Mouse (Mus musculus) intestine, embryonic 14.5 days (tissue): ENCODE data around the gene Gm28372. TPM values are rescaled to one million over a fixed set of nuclear protein-coding genes. Genes with fewer than 3 reads are reported as not detected.
A peak's percentile ranks its signal among the peaks of the same experiment; 100 is the strongest.

Experiments used
- ATAC-seq: fragments of 200-750 bp; cut with Nextera tagmentation; replicated peaks from 2 replicates; pipeline ENCODE4 v1.8.0; 2017; ENCODE audit warnings: low read depth, moderate number of reproducible peaks, moderate TSS enrichment, moderate library complexity; ENCODE audit not compliant: low FRiP score, low TSS enrichment
- DNase-seq: peaks from one replicate; pipeline ENCODE4 v3.0.0-alpha.2; 2018; ENCODE audit warnings: low spot score
- H3K27ac ChIP-seq: fragments of 300-500 bp; sonication (generic); 2 replicates; pipeline ENCODE4 v1.5.1; 2014; ENCODE audit warnings: low read depth, mild to moderate bottlenecking, control low read depth
- H3K27me3 ChIP-seq: fragments of 300-500 bp; sonication (generic); replicated peaks from 2 replicates; pipeline ENCODE4 v1.6.1; 2014; ENCODE audit warnings: low read length, control low read depth; ENCODE audit not compliant: control insufficient read depth, insufficient read depth
- H3K36me3 ChIP-seq: fragments of 300-500 bp; sonication (generic); 2 replicates; pipeline ENCODE4 v1.6.1; 2014; ENCODE audit warnings: low read length, control low read depth; ENCODE audit not compliant: control insufficient read depth, insufficient read depth
- H3K4me1 ChIP-seq: fragments of 300-500 bp; sonication (generic); replicated peaks from 2 replicates; pipeline ENCODE4 v1.6.1; 2014; ENCODE audit warnings: low read length, control low read depth, mixed read lengths; ENCODE audit not compliant: control insufficient read depth, insufficient read depth
- H3K4me2 ChIP-seq: fragments of 300-500 bp; sonication (generic); 2 replicates; pipeline ENCODE4 v1.6.1; 2014; ENCODE audit warnings: low read length
- H3K4me3 ChIP-seq: fragments of 300-500 bp; sonication (generic); 2 replicates; pipeline ENCODE4 v1.5.1; 2014; ENCODE audit warnings: low read depth, low read length, control low read depth, mixed read lengths
- H3K9ac ChIP-seq: fragments of 300-500 bp; sonication (generic); 2 replicates; pipeline ENCODE4 v1.6.1; 2014; ENCODE audit warnings: mild to moderate bottlenecking, low read length
- H3K9me3 ChIP-seq: fragments of 300-500 bp; sonication (generic); 2 replicates; pipeline ENCODE4 v1.6.1; 2016; ENCODE audit warnings: low read length, control low read depth; ENCODE audit not compliant: control insufficient read depth
- WGBS: fragments of 180-500 bp; shearing (Covaris S2); extraction: QIAGEN DNeasy Blood & Tissue Kit; methylation state at CpG from one replicate; pipeline ENCODE4 v1.1.7; 2014; 5-methylcytosine and 5-hydroxymethylcytosine counted together
- polyA plus RNA-seq: library from polyadenylated mRNA; unstranded; fragments of >200 nt; fragmentation: Nextera tagmentation; extraction: Ambion mirVana; gene quantifications from 2 replicates; pipeline ENCODE4 v1.2.1, GENCODE M21; 2014

Gene Gm28372
- polyA plus RNA-seq, 1 experiment from 2014 or later = not detected

DNA sequence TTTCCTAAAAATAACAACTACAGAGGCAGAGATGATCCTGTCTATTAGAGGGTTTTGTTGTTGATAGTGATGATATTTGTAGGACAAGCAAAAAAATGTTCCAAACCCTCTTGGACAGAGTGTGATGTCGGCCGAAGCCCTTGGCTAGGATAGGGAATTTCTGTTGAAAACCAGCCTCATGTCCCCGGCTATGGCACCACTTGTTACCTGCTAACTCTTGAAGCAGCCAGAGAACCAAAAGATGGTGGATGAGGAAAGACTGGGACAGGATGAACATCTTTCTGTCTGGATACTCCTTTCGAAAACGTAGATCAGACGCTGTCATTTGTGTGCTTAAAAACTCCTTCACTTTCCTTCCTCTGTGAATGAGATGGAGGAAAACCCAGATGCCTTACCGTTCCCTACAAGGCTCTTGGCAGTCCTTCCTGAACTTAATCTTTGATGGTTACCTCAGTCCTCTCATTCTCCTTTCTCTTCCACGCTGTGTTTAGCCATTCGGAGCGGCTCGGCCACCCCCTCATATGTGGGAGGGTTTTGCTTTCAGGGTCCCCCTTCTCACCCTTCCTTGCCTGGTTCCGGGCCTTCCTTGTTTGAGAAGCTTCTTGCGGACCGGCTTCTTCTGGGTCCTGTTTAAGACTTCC, 46.2 kb downstream of the Gm28372 start:
- H3K36me3 ChIP-seq = no peaks in the 10 kb centered on the region
- H3K9ac ChIP-seq = peak overlapping the region; percentile 80
- no peaks in the 10 kb centered on the region for H3K27me3 ChIP-seq
- no peak for DNase-seq
- no peak for ATAC-seq
- no peak overlapping the region for H3K27ac ChIP-seq
- peak overlapping the region; percentile 84 for H3K4me2 ChIP-seq
- 68% methylated on average over 14 of the region's 14 CpGs for WGBS
- peaks cover 25% of the 10 kb centered on the region for H3K4me1 ChIP-seq
- H3K9me3 ChIP-seq = no peaks in the 10 kb centered on the region
- H3K4me3 ChIP-seq = peak overlapping the region; percentile 85

- Histone ChIP-seq H3K27me3 (no peaks in the 10 kb centered on the region), H3K9me3 (no peaks in the 10 kb centered on the region), H3K4me3 (no peak overlapping the region), H3K4me2 (peak overlapping the region; percentile 84; the same call in 1 of the 2 replicates), H3K36me3 (no peaks in the 10 kb centered on the region), H3K4me1 (peaks cover 28% of the 10 kb centered on the region), H3K27ac (no peak overlapping the region), H3K9ac (no peak overlapping the region)
- 65% methylated on average over 3 of the region's 3 CpGs for WGBS
- DNase-seq (no peak), ATAC-seq (no peak)
Observed at GRCm38 (mm10) chr2:130451727-130452090, 46.7 kb downstream of the Gm28372 start.

GRCm38 (mm10) chr2:130452266-130452665, 47.2 kb downstream of the Gm28372 start:
- WGBS = 61% methylated on average over 2 of the region's 2 CpGs
- Histone ChIP-seq H3K9me3 (no peaks in the 10 kb centered on the region), H3K27me3 (no peaks in the 10 kb centered on the region), H3K4me3 (no peak overlapping the region), H3K36me3 (no peaks in the 10 kb centered on the region), H3K4me1 (peaks cover 28% of the 10 kb centered on the region), H3K9ac (no peak overlapping the region), H3K27ac (no peak overlapping the region), H3K4me2 (no peak overlapping the region)
- no peak for ATAC-seq
- DNase-seq = no peak

DNA sequence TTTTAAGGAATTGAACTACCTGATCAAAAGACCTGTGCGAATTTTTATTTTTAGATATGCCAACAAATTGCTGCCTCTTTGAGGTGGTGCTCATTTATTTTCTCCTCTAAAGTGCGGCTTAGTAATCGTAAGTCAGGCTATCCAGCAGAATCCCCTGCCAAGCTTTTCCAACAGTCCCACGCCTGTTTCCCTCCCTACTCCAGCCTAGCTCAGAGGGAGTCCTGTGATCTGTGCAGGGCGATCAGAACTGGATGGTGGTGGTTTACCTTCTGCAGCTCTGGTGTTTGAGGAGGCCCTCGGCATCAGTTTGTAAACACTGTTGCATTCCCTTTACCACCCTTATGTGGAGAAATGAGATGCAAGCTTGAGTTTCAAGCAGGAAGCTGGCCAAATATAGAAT, 48.4 kb downstream of the Gm28372 start:
- H3K27me3 ChIP-seq = no peaks in the 10 kb centered on the region
- ATAC-seq = no peak
- no peak overlapping the region for H3K27ac ChIP-seq
- no peaks in the 10 kb centered on the region for H3K9me3 ChIP-seq
- H3K4me1 ChIP-seq = peaks cover 28% of the 10 kb centered on the region
- 55% methylated on average over 6 of the region's 6 CpGs for WGBS
- no peaks in the 10 kb centered on the region for H3K36me3 ChIP-seq
- no peak overlapping the region for H3K4me3 ChIP-seq
- H3K9ac ChIP-seq = no peak overlapping the region
- DNase-seq = no peak
- H3K4me2 ChIP-seq = no peak overlapping the region

GRCm38 (mm10) chr2:130454748-130455370, 49.8 kb downstream of the Gm28372 start:
- H3K27me3 ChIP-seq = no peaks in the 10 kb centered on the region
- no peak overlapping the region for H3K4me3 ChIP-seq
- no peaks in the 10 kb centered on the region for H3K9me3 ChIP-seq
- no peaks in the 10 kb centered on the region for H3K36me3 ChIP-seq
- no peak overlapping the region for H3K4me2 ChIP-seq
- WGBS = 64% methylated on average over 6 of the region's 6 CpGs
- ATAC-seq (no peak), DNase-seq (no peak)
- no peak overlapping the region for H3K27ac ChIP-seq
- peaks cover 21% of the 10 kb centered on the region for H3K4me1 ChIP-seq
- no peak overlapping the region for H3K9ac ChIP-seq

Other genes starting within 250 kb of the Gm28372 start
- 638 and 666 TPM in 2 replicates for gene Snrpb, start 225.8 kb upstream of the Gm28372 start, polyA plus RNA-seq
- gene Tmc2, start 210.0 kb upstream of the Gm28372 start, polyA plus RNA-seq = not detected in 2 replicates
- gene Nop56, start 130.8 kb upstream of the Gm28372 start, polyA plus RNA-seq = 334 and 362 TPM in 2 replicates
- gene Idh3b, start 120.7 kb upstream of the Gm28372 start, polyA plus RNA-seq = 214 and 215 TPM in 2 replicates
- 2.9 and 3.6 TPM in 2 replicates for gene Ebf4, start 110.1 kb upstream of the Gm28372 start, polyA plus RNA-seq
- 35.8 and 40.8 TPM in 2 replicates for gene Cpxm1, start 7.7 kb upstream of the Gm28372 start, polyA plus RNA-seq
- gene 1700020A23Rik, start within 50 bp of the Gm28372 start, polyA plus RNA-seq = 0.52 TPM in 1 of 2 replicates, not detected in the other
- not detected in 2 replicates for gene Tmem239, start 1.2 kb downstream of the Gm28372 start, polyA plus RNA-seq
- gene Vps16, start 19.1 kb downstream of the Gm28372 start, polyA plus RNA-seq = 62.7 and 78.0 TPM in 2 replicates
- 10.1 and 11.7 TPM in 2 replicates for gene Pced1a, start 19.5 kb downstream of the Gm28372 start, polyA plus RNA-seq
- gene Ptpra, start 45.0 kb downstream of the Gm28372 start, polyA plus RNA-seq = 95.1 and 98.6 TPM in 2 replicates
- 97.4 and 100 TPM in 2 replicates for gene Mrps26, start 158.5 kb downstream of the Gm28372 start, polyA plus RNA-seq
- not detected in 2 replicates for gene Oxt, start 170.9 kb downstream of the Gm28372 start, polyA plus RNA-seq
- not detected in 2 replicates for gene Avp, start 177.3 kb downstream of the Gm28372 start, polyA plus RNA-seq
- gene Fastkd5, start 224.8 kb downstream of the Gm28372 start, polyA plus RNA-seq = 17.2 and 17.7 TPM in 2 replicates
- 15.9 and 17.2 TPM in 2 replicates for gene Ubox5, start 224.8 kb downstream of the Gm28372 start, polyA plus RNA-seq
- 4.0 and 5.2 TPM in 2 replicates for gene Lzts3, start 237.6 kb downstream of the Gm28372 start, polyA plus RNA-seq